Mouse (Mus musculus) testis, adult 2 months (tissue): ENCODE measurements around the gene Sec16a.

Experiments used
- CTCF ChIP-seq: fragments of 200-500 bp; IDR thresholded peaks from 2 replicates; pipeline ENCODE4 v1.5.1; 2012; ENCODE audit warnings: low read depth, mild to moderate bottlenecking, inconsistent platforms, low read length, moderate library complexity; ENCODE audit not compliant: control insufficient read depth, insufficient read depth, insufficient replicate concordance
- POLR2A ChIP-seq: fragments of 200-500 bp; IDR thresholded peaks from 2 replicates; pipeline ENCODE4 v1.6.1; 2012; ENCODE audit warnings: low read depth, mild to moderate bottlenecking, inconsistent platforms, low read length, moderate library complexity; ENCODE audit not compliant: control insufficient read depth

DNA sequence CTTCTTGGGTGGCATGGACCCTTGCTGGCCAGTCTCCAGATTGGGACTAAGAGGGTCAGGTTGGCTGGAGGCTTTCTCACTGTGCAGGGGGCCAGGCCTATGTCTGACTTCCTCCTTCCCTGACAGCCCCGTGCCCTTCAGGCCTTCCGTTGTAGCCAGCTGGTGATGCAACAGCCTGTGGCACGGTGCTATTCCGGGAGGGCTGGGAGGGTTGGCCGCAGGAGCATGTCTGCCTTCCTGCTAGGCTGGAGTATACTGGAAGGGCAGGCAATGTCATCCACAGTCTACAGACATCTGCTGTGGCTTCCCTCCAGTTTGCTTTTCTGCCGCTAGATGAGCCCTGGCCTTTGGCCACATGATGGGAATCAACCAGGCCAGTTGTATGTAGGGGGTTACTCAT is 85.0 kb downstream of the Sec16a start:
- TF ChIP-seq CTCF, result no peak
- TF ChIP-seq POLR2A, result no peak
